Mouse (Mus musculus) hindbrain, embryonic 10.5 days (tissue): Measurements from ENCODE around the gene Asgr1. TPM values are rescaled to one million over a fixed set of nuclear protein-coding genes. Genes with fewer than 3 reads are reported as not detected.

ENCODE experiments used
- DNase-seq: peaks from one replicate; pipeline ENCODE4 v3.0.0-alpha.2; 2017; ENCODE audit warnings: low spot score
- H3K27ac ChIP-seq: fragments of 300-500 bp; sonication (generic); 2 replicates; pipeline ENCODE4 v1.5.1; 2016; ENCODE audit warnings: mild to moderate bottlenecking, moderate library complexity
- H3K27me3 ChIP-seq: fragments of 300-500 bp; sonication (generic); 2 replicates; pipeline ENCODE4 v1.6.1; 2016; ENCODE audit warnings: mild to moderate bottlenecking; ENCODE audit not compliant: poor library complexity, insufficient read depth, severe bottlenecking
- H3K36me3 ChIP-seq: fragments of 300-500 bp; sonication (generic); 2 replicates; pipeline ENCODE4 v1.6.1; 2016; ENCODE audit warnings: mild to moderate bottlenecking, moderate library complexity
- H3K4me1 ChIP-seq: fragments of 300-500 bp; sonication (generic); replicated peaks from 2 replicates; pipeline ENCODE4 v1.6.1; 2016; ENCODE audit warnings: mild to moderate bottlenecking
- H3K4me3 ChIP-seq: fragments of 300-500 bp; sonication (generic); 2 replicates; pipeline ENCODE4 v1.5.1; 2016; ENCODE audit warnings: mild to moderate bottlenecking, moderate library complexity
- H3K9me3 ChIP-seq: fragments of 300-500 bp; sonication (generic); 2 replicates; pipeline ENCODE4 v1.6.1; 2016; ENCODE audit warnings: mild to moderate bottlenecking, moderate library complexity
- WGBS: fragments of 180-500 bp; shearing (Covaris S2); methylation state at CpG from one replicate; pipeline ENCODE4 v1.1.7; 2016; 5-methylcytosine and 5-hydroxymethylcytosine counted together
- polyA plus RNA-seq: library from polyadenylated mRNA; unstranded; fragments of >200 nt; fragmentation: Nextera tagmentation; extraction: Ambion mirVana; gene quantifications from 2 replicates; pipeline ENCODE4 v1.2.1, GENCODE M21; 2016

The Asgr1 gene
- polyA plus RNA-seq, 1 experiment from 2014 or later, result 0.68 TPM

- Histone ChIP-seq H3K4me3 (peak overlapping the region; percentile 74), H3K36me3 (peaks cover 11% of the 10 kb centered on the region), H3K4me1 (peaks cover 87% of the 10 kb centered on the region), H3K27me3 (no peaks in the 10 kb centered on the region), H3K9me3 (no peaks in the 10 kb centered on the region), H3K27ac (peak overlapping the region; percentile 96)
- peak; percentile 83 for DNase-seq
- WGBS, result 1% methylated on average over 25 of the region's 25 CpGs
Observed at GRCm38 (mm10) chr11:70018131-70018990, 35.5 kb upstream of the Asgr1 start.

GRCm38 (mm10) chr11:70019495-70020021, 34.3 kb upstream of the Asgr1 start:
- Histone ChIP-seq H3K36me3 (no peaks in the 10 kb centered on the region), H3K27ac (peak overlapping the region; percentile 96), H3K27me3 (no peaks in the 10 kb centered on the region), H3K9me3 (no peaks in the 10 kb centered on the region), H3K4me1 (peaks cover 87% of the 10 kb centered on the region), H3K4me3 (peak overlapping the region; percentile 74)
- 22% methylated on average over 2 of the region's 2 CpGs for WGBS
- no peak for DNase-seq

GRCm38 (mm10) chr11:70020022-70020631, 33.8 kb upstream of the Asgr1 start:
- Histone ChIP-seq H3K4me1 (peaks cover 86% of the 10 kb centered on the region), H3K27ac (peak overlapping the region; percentile 96)

GRCm38 (mm10) chr11:70020731-70021263, 33.1 kb upstream of the Asgr1 start:
- DNase-seq, result peak; percentile 86
- Histone ChIP-seq H3K4me3 (peak overlapping the region; percentile 74), H3K27me3 (no peaks in the 10 kb centered on the region), H3K9me3 (no peaks in the 10 kb centered on the region), H3K27ac (peak overlapping the region; percentile 96), H3K36me3 (no peaks in the 10 kb centered on the region), H3K4me1 (peaks cover 89% of the 10 kb centered on the region)
- 2% methylated on average over 8 of the region's 8 CpGs for WGBS

More at GRCm38 (mm10) chr11:70020022-70020631, 33.8 kb upstream of the Asgr1 start:
- no peaks in the 10 kb centered on the region for H3K36me3 ChIP-seq
- WGBS, result 16% methylated on average over 8 of the region's 8 CpGs
- peak overlapping the region; percentile 74 for H3K4me3 ChIP-seq
- DNase-seq, result no peak
- no peaks in the 10 kb centered on the region for H3K9me3 ChIP-seq
- H3K27me3 ChIP-seq, result no peaks in the 10 kb centered on the region

GRCm38 (mm10) chr11:70021264-70022132, 32.4 kb upstream of the Asgr1 start:
- H3K4me1 ChIP-seq, result peaks cover 96% of the 10 kb centered on the region
- H3K9me3 ChIP-seq, result no peaks in the 10 kb centered on the region
- H3K27me3 ChIP-seq, result no peaks in the 10 kb centered on the region
- no peaks in the 10 kb centered on the region for H3K36me3 ChIP-seq
- peak overlapping the region; percentile 74 for H3K4me3 ChIP-seq
- H3K27ac ChIP-seq, result peak overlapping the region; percentile 96
- WGBS, result 2% methylated on average over 40 of the region's 40 CpGs
- DNase-seq, result peak; percentile 99

GRCm38 (mm10) chr11:70023481-70024150, 30.3 kb upstream of the Asgr1 start:
- WGBS, result 4% methylated on average over 28 of the region's 29 CpGs

GRCm38 (mm10) chr11:70024151-70024514, 29.8 kb upstream of the Asgr1 start:
- H3K27me3 ChIP-seq, result no peaks in the 10 kb centered on the region
- 11% methylated on average over 6 of the region's 6 CpGs for WGBS
- no peak for DNase-seq

More at GRCm38 (mm10) chr11:70023481-70024150, 30.3 kb upstream of the Asgr1 start:
- peak overlapping the region; percentile 86 for H3K27ac ChIP-seq
- peak; percentile 76 for DNase-seq
- no peaks in the 10 kb centered on the region for H3K27me3 ChIP-seq
- peak overlapping the region; percentile 56 for H3K4me3 ChIP-seq
- H3K4me1 ChIP-seq, result peaks cover 96% of the 10 kb centered on the region
- H3K9me3 ChIP-seq, result no peaks in the 10 kb centered on the region
- no peaks in the 10 kb centered on the region for H3K36me3 ChIP-seq

GRCm38 (mm10) chr11:70026689-70027088, 27.2 kb upstream of the Asgr1 start:
- H3K4me3 ChIP-seq, result peak overlapping the region; percentile 54
- DNase-seq, result peak; percentile 68
- H3K4me1 ChIP-seq, result peaks cover 97% of the 10 kb centered on the region
- H3K36me3 ChIP-seq, result peaks cover 14% of the 10 kb centered on the region
- no peaks in the 10 kb centered on the region for H3K9me3 ChIP-seq
- no peaks in the 10 kb centered on the region for H3K27me3 ChIP-seq
- WGBS, result under 1% methylated on average over 19 of the region's 19 CpGs
- peak overlapping the region; percentile 90 for H3K27ac ChIP-seq

More at GRCm38 (mm10) chr11:70024151-70024514, 29.8 kb upstream of the Asgr1 start:
- H3K4me1 ChIP-seq, result peaks cover 96% of the 10 kb centered on the region
- H3K9me3 ChIP-seq, result no peaks in the 10 kb centered on the region
- no peaks in the 10 kb centered on the region for H3K36me3 ChIP-seq
- peak overlapping the region; percentile 56 for H3K4me3 ChIP-seq
- H3K27ac ChIP-seq, result peak overlapping the region; percentile 86

GRCm38 (mm10) chr11:70027397-70027796, 26.5 kb upstream of the Asgr1 start:
- no peaks in the 10 kb centered on the region for H3K27me3 ChIP-seq
- H3K36me3 ChIP-seq, result peaks cover 21% of the 10 kb centered on the region
- no peaks in the 10 kb centered on the region for H3K9me3 ChIP-seq
- H3K4me3 ChIP-seq, result peak overlapping the region; percentile 54
- WGBS, result 43% methylated on average over 9 of the region's 9 CpGs
- DNase-seq, result no peak
- H3K4me1 ChIP-seq, result peaks cover 91% of the 10 kb centered on the region
- peak overlapping the region; percentile 90 for H3K27ac ChIP-seq

- Histone ChIP-seq H3K27ac (peak overlapping the region; percentile 90), H3K4me1 (peaks cover 80% of the 10 kb centered on the region), H3K4me3 (peak overlapping the region; percentile 54), H3K9me3 (no peaks in the 10 kb centered on the region), H3K27me3 (no peaks in the 10 kb centered on the region), H3K36me3 (peaks cover 33% of the 10 kb centered on the region)
- 26% methylated on average over 12 of the region's 12 CpGs for WGBS
- no peak for DNase-seq
Observed at GRCm38 (mm10) chr11:70028401-70029129, 25.3 kb upstream of the Asgr1 start.

GRCm38 (mm10) chr11:70029130-70029801, 24.6 kb upstream of the Asgr1 start:
- Histone ChIP-seq H3K27me3 (no peaks in the 10 kb centered on the region), H3K4me1 (peaks cover 73% of the 10 kb centered on the region), H3K4me3 (peak overlapping the region; percentile 54), H3K9me3 (no peaks in the 10 kb centered on the region), H3K36me3 (peaks cover 38% of the 10 kb centered on the region), H3K27ac (peak overlapping the region; percentile 90)
- WGBS, result 0% methylated on average over 20 of the region's 20 CpGs
- DNase-seq, result peak; percentile 98
